Mouse (Mus musculus): ENCODE data around the gene Ndel1.

GRCm38 (mm10) chr11:68790720-68791119 lies 80.9 kb downstream of the Ndel1 start:
- TF ChIP-seq POLR2A (IDR thresholded peaks at IDR 0.05; ENCODE audit: borderline replicate concordance, low read depth, low read length) = no peak
- no peak for TF ChIP-seq CTCF (IDR thresholded peaks at IDR 0.05; ENCODE audit: low read depth, low read length)
